Mouse (Mus musculus) midbrain, embryonic 14.5 days (tissue): ENCODE measurements around the gene Pah. TPM values are rescaled to one million over a fixed set of nuclear protein-coding genes. Genes with fewer than 3 reads are reported as not detected.

Experiments used
- polyA plus RNA-seq: library from polyadenylated mRNA; unstranded; fragments of >200 nt; fragmentation: Nextera tagmentation; extraction: Ambion mirVana; gene quantifications from 2 replicates; pipeline ENCODE4 v1.2.1, GENCODE M21; 2014

Gene Pah
- polyA plus RNA-seq, 1 experiment from 2014 or later = not detected

Other genes starting within 250 kb of the Pah start
- 19.2 and 30.5 TPM in 2 replicates for gene Ascl1, start 28.1 kb upstream of the Pah start, polyA plus RNA-seq